Mouse (Mus musculus) erythroblast, embryonic 14.5 days (primary cell): Measurements from ENCODE around the gene Gm10722. TPM values are rescaled to one million over a fixed set of nuclear protein-coding genes. Genes with fewer than 3 reads are reported as not detected.
"Not testable (repeated sequence)": the region's sequence is repeated elsewhere in the genome, so short reads cannot be mapped to it uniquely, and the experiment has no call there.

Source experiments
- H3K27me3 ChIP-seq: 2 replicates; pipeline ENCODE4 v1.6.1; 2012; ENCODE audit warnings: inconsistent platforms; ENCODE audit not compliant: control insufficient read depth
- H3K36me3 ChIP-seq: 2 replicates; pipeline ENCODE4 v1.6.1; 2012; ENCODE audit warnings: mild to moderate bottlenecking, inconsistent platforms; ENCODE audit not compliant: control insufficient read depth
- H3K4me1 ChIP-seq: 2 replicates; pipeline ENCODE4 v1.6.1; 2012; ENCODE audit warnings: inconsistent platforms; ENCODE audit not compliant: control insufficient read depth
- H3K4me3 ChIP-seq: replicated peaks from 2 replicates; pipeline ENCODE3; 2012; ENCODE audit warnings: moderate library complexity, mild to moderate bottlenecking, inconsistent platforms
- H3K9me3 ChIP-seq: 2 replicates; pipeline ENCODE4 v1.6.1; 2012; ENCODE audit warnings: low read length, inconsistent platforms, mixed read lengths; ENCODE audit not compliant: control insufficient read depth
- polyA plus RNA-seq: library from polyadenylated mRNA; stranded (reverse); fragments of >175 nt; gene quantifications from 2 replicates; pipeline ENCODE4 v1.2.3, GENCODE M21; 2012

Gm10722 gene
- polyA plus RNA-seq, 1 experiment, result 0.09 TPM

DNA sequence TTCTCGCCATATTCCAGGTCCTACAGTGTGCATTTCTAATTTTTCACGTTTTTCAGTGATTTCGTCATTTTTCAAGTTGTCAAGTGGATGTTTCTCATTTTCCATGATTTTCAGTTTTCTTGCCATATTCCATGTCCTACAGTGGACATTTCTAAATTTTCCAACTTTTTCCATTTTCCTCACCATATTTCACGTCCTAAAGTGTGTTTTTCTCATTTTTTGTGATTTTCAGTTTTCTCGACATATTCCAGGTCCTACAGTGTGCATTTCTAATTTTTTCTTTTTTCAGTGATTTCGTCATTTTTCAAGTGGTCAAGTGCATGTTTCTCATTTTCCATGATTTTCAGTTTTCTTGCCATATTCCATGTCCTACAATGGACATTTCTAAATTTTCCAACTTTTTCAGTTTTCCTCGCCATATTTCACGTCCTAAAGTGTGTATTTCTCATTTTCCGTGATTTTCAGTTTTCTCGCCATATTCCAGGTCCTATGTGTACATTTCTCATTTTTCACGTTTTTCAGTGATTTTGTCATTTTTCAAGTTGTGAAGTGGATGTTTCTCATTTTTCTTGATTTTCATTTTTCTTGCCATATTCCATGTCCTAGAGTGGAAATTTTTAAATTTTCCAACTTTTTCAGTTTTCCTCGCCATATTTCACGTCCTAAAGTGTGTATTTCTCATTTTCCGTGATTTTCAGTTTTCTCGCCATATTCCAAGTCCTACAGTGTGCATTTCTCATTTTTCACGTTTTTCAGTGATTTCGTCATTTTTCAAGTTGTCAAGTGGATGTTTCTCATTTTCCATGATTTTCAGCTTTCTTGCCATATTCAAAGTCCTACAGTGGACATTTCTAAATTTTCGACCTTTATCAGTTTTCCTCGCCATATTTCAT lies 19.4 kb downstream of the Gm10722 start:
- H3K4me1 ChIP-seq, result not testable (repeated sequence)

GRCm38 (mm10) chr9:3022316-3023008 lies 21.7 kb downstream of the Gm10722 start:
- not testable (repeated sequence) for H3K36me3 ChIP-seq, H3K27me3 ChIP-seq, H3K4me3 ChIP-seq, H3K4me1 ChIP-seq, H3K9me3 ChIP-seq

More for the DNA sequence above, 19.4 kb downstream of the Gm10722 start:
- H3K27me3 ChIP-seq, H3K9me3 ChIP-seq, H3K4me3 ChIP-seq, H3K36me3 ChIP-seq: not testable (repeated sequence)

- H3K4me1 ChIP-seq, H3K9me3 ChIP-seq, H3K27me3 ChIP-seq, H3K4me3 ChIP-seq, H3K36me3 ChIP-seq: not testable (repeated sequence)
Observed at GRCm38 (mm10) chr9:3023312-3023984, 22.7 kb downstream of the Gm10722 start, which contains the start of gene Gm10718. Gm10718 (plus strand) TSS chr9:3023547.

GRCm38 (mm10) chr9:3023985-3024648 lies 23.4 kb downstream of the Gm10722 start:
- not testable (repeated sequence) for H3K9me3 ChIP-seq, H3K36me3 ChIP-seq, H3K27me3 ChIP-seq, H3K4me3 ChIP-seq, H3K4me1 ChIP-seq

GRCm38 (mm10) chr9:3024912-3025467 lies 24.3 kb downstream of the Gm10722 start, which contains the start of gene Gm10717:
Gm10717 (plus strand) TSS chr9:3025417.
- not testable (repeated sequence) for H3K4me3 ChIP-seq, H3K4me1 ChIP-seq, H3K36me3 ChIP-seq, H3K27me3 ChIP-seq, H3K9me3 ChIP-seq

DNA sequence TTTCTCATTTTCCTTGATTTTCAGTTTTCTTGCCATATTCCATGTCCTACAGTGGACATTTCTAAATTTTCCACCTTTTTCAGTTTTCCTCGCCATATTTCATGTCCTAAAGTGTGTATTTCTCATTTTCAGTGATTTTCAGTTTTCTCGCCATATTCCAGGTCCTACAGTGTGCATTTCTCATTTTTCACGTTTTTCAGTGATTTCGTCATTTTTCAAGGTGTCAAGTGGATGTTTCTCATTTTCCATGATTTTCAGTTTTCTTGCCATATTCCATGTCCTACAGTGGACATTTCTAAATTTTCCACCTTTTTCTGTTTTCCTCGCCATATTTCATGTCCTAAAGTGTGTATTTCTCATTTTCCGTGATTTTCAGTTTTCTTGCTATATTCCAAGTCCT lies 24.9 kb downstream of the Gm10722 start:
- H3K36me3 ChIP-seq, H3K4me1 ChIP-seq, H3K4me3 ChIP-seq, H3K9me3 ChIP-seq, H3K27me3 ChIP-seq: not testable (repeated sequence)

- not testable (repeated sequence) for H3K36me3 ChIP-seq, H3K4me3 ChIP-seq, H3K9me3 ChIP-seq, H3K4me1 ChIP-seq, H3K27me3 ChIP-seq
Observed at GRCm38 (mm10) chr9:3026136-3026535, 25.4 kb downstream of the Gm10722 start.

GRCm38 (mm10) chr9:3026741-3027140 lies 26.0 kb downstream of the Gm10722 start:
- not testable (repeated sequence) for H3K4me1 ChIP-seq, H3K9me3 ChIP-seq, H3K27me3 ChIP-seq, H3K36me3 ChIP-seq, H3K4me3 ChIP-seq

DNA sequence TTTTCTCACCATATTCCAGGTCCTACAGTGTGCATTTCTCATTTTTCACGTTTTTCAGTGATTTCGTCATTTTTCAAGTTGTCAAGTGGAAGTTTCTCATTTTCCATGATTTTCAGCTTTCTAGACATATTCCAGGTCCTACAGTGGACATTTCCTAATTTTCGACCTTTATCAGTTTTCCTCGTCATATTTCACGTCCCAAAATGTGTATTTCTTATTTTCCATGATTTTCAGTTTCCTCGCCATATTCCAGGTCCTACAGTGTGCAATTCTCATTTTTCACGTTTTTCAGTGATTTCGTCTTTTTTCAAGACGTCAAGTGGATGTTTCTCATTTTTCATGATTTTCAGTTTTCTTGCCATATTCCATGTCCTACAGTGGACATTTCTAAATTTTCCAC lies 26.5 kb downstream of the Gm10722 start:
- not testable (repeated sequence) for H3K4me3 ChIP-seq, H3K36me3 ChIP-seq, H3K4me1 ChIP-seq, H3K9me3 ChIP-seq, H3K27me3 ChIP-seq

- not testable (repeated sequence) for H3K4me1 ChIP-seq, H3K36me3 ChIP-seq, H3K27me3 ChIP-seq, H3K4me3 ChIP-seq, H3K9me3 ChIP-seq
Observed at GRCm38 (mm10) chr9:3029276-3030000, 28.7 kb downstream of the Gm10722 start.

GRCm38 (mm10) chr9:3030677-3031318 lies 30.1 kb downstream of the Gm10722 start:
- not testable (repeated sequence) for H3K27me3 ChIP-seq, H3K4me3 ChIP-seq, H3K4me1 ChIP-seq, H3K36me3 ChIP-seq, H3K9me3 ChIP-seq

GRCm38 (mm10) chr9:3034299-3034698 lies 33.6 kb downstream of the Gm10722 start, which contains the start of gene Gm17535:
Gm17535 (plus strand) TSS chr9:3034599.
- H3K36me3 ChIP-seq, H3K4me1 ChIP-seq, H3K9me3 ChIP-seq, H3K4me3 ChIP-seq, H3K27me3 ChIP-seq: not testable (repeated sequence)

GRCm38 (mm10) chr9:3036577-3036976 lies 35.9 kb downstream of the Gm10722 start, which contains the start of gene Gm10715:
Gm10715 (plus strand) TSS chr9:3036877.
- not testable (repeated sequence) for H3K4me3 ChIP-seq, H3K4me1 ChIP-seq, H3K27me3 ChIP-seq, H3K36me3 ChIP-seq, H3K9me3 ChIP-seq
